Mouse (Mus musculus) cerebellum, postnatal 25 days (tissue): Measurements from ENCODE around the gene Defb42.

Experiments used
- DNase-seq, 2 experiments: peaks; one replicate each; pipeline ENCODE4 v3.0.0; 2021; ENCODE audit warnings: mixed read lengths in 2 of 2

The Defb42 gene

DNA sequence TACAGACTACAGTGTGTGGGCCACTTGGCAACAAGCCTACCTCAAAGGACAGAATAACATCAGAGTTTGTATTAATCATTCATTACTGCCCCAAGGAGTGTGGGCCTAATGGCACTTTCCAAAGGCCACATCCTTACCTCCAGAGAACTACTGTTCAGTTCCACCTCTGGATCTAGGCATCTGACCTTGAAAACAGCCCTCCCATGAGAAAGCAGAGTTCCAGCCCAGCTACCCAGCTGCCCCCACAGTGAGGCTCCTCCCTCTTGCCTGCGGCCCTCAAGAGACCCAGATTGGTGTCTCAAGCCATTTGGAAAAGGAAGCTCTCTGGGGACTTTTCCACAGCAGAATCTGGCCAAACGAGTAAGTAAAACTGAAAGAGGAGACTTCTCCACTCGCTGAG is at the start of gene Defb42:
Defb42 (plus strand) TSS at position 301 of the 400 bp plus-strand sequence.
- DNase-seq: no peak

DNA sequence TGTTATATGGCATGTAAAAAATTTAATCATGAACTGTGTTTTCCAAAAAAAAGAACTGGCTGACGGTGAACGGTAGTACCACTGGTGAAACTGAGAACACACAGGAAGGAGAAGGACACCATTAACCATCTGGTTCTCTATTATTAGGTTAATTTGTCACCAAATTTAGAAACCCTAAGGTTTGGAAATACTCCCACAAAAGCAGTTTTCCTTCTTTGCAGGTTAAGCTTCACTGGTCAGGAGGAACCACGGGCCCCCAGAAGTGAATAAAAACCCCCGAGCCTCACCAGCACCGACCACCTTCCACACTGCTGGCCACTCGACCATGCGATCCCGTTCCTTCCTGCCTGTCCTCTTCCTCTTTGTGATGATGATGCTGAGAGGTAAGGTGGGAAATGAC is 49.0 kb upstream of the Defb42 start, which contains the start of gene Defb47:
Defb47 (plus strand) TSS at position 301 of the 400 bp plus-strand sequence.
- DNase-seq: no peak

DNA sequence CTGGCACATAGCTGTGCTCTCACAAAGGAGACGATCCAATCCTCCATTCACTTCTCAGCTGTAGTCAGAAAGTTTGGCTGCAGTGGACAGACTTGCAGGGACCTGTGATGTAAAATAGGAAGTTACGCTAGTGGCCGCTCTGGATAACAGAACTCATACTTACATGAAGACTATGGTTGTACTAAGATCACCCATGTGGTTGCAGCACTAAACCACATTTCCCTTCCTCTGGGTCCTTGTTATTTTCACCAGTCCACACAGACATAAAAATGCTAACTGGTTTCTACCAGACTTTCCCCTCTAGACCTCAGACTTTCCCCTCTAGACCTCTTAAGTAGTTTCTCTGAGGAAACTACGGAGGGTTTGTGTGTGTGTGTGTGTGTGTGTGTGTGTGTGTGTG is 47.8 kb upstream of the Defb42 start:
- no peak for DNase-seq

DNA sequence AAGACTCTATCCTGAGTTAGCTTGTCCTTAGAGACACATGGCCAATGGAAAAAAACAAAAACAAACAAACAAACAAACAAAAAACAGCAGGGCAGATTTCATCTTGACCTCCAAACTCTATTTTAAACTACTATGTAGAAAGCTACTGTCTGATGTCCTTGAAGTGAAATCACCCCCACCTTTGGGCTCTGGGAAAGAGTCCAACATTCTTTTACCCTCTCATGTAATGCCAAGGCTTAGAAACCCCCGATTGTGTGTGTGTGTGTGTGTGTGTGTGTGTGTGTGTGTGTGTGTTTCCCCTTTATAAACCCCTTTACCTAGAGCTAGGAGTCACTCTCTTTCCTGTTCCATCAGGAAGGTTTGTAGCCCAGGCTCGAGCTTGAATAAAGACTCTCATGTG is 44.2 kb upstream of the Defb42 start:
- no peak for DNase-seq

DNA sequence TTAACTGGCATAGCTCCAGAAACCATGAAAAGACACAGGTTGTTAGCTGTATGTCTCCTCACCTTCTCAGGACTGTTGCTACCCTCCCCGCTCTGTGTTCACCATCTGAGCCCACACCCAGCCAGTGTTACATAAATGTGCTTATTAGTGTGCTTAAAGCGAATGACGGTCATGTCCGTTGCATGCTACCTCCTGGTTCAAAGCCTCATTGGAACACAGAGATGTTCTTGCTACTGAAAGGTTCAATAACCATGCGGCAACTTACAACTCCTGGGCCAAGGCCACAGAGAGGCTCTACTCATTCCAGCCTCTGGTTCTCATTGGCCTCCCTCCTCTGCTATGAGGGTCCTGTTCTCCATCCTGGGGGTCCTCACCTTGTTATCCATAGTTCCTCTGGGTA is 35.3 kb upstream of the Defb42 start, which contains the start of gene Defb43:
Defb43 (plus strand) TSS at position 301 of the 400 bp plus-strand sequence.
- no peak for DNase-seq

DNA sequence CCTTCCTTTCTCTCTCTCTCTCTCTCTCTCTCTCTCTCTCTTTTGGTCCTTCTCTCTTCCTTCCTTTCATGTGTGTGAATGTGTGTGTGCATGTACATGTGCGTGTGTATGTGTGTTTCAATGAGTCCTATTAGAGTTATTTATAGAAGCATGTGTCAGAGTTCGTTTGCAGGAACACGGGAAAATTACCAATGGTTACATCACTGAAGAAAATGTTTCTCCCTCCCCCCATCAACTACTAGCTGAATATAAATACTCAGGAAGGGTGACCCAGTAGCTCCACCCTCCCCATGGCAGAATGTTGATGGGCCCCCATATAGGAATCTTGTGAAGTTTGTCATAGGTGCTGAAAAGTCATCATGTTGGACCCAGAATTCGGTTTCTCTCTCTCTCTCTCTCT is 33.7 kb upstream of the Defb42 start:
- no peak for DNase-seq

DNA sequence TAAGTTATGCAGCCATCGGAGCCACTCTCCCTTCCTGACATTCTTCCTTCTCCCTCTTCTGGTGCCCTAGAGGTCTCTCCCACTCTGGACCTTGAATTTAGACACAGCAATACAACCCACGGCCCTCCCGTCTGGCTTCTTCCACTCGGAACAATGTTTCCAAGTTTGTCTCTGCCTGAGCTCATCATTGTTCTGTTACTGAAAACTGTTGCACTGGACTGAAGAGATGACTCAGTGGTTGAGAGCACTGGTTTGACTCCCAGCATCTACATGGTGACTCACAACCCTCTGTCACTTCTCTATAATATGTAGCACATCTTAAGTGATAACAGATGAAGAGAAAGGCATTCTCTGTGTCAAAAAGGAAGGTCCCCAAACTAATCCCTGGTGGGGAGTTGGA is 32.1 kb upstream of the Defb42 start:
- no peak for DNase-seq

DNA sequence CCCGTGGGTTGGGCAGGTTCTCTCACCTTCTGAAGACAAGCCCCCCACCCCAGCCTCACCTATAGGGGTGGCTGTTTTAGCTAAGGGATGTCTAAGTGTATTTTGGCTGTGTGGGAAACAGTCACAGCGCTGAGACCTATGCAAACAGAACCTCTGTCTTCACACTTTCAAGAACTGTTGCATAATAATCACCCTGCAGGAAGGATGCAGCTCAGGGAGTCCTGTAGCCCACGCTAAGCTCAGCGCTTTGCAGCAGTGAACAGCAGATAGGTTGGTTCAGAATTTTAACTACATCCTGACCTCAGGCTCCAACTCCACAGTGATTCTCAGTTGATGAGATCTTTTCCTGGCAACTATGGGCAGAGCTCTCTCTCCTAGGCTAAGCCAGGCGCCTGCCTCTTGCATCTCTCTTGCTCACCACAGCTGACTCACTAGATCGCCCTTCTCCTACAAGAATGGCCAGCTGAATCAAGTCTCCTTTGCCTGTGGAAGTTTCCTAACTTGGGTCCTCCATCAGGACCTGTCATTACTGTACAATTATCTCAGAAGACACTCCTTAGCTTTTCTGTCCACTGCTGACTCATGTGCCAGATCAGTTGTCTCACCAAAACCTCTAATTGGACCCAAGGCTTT is 26.2 kb upstream of the Defb42 start:
- no peak for DNase-seq

DNA sequence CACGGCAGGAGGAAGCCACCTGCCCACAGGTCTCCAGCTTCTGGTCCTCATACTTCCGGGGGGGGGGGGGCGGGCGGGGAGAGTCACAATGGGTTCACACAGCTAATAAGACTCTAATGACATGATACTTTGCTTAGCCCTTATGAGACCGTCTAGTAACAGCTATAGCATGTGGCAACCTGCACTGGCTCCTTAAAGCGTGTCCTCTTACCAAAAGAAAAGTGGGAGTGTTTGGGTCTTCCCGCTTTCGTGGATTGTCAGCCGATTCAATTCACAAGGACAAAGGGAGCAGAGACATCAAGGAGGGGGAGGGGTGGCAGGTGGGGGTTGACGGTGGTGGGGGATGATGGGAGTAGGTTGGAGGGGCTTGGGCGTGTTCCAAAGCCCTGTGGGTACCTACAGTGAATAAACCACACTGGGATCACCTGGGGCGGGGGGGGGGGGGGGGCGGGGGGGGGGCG is 3.1 kb downstream of the Defb42 start, which contains the start of gene Defb30:
Defb30 (minus strand) TSS at position 51 of the 461 bp plus-strand sequence.
- no peak for DNase-seq

DNA sequence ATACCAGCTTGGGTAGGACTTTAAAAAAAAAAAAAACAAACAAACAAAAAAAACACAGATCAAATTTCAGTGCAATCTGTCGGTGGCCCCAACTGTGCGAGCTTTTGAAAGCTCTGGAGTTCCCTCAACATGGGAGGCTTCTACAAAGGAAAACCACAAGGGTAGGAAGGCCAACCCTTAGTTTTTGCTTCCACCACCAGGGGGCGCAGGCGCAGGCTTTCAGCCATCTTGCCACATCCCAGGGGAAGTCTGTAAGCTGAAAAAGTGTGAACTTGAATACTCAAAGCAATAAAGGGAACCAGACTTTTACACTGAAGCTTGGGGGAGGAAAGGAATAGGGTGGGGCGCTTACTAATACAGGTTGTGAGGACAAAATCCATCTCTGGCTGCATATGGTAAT is 4.0 kb downstream of the Defb42 start:
- peak; percentile 59 to 75 for DNase-seq

DNA sequence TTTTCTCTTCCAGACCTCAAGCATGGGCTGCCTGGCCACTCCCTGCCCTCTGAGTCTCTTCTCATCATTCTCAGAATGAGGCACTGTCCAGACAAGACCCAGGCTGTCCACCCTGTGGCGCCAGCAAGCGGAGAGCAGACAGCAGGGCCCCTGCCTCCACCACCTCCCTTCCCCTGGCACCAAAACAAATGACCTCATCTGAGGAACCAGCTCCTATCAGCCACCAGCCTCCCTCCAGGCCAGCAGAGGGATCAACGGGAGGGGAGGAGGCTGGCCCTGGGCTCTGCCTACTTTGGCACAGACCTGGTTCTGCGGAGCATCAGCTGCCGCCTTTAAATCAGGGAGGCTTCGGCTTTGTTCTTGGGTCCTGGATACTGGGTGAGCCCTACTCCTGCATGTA is 7.9 kb downstream of the Defb42 start:
- peak; percentile 84 to 90 for DNase-seq

DNA sequence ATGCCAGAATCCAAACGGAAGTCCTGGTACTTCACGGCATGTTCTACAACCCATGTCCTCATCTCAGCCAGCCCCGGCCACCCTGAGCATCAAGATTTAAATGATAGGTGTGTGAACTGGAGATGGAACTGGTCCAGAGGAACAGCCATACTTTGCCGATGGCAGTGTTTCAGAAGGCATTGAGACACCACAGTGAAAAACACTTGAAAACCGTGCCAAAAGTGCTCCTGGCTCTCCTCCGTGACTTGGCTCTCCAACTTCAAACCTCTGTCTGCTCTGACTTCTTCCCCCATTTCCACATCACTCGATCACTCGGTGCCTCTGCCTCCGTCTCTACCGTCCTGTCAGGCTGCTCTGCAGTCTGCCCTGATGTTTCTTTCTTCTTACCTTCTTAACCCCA is 13.6 kb downstream of the Defb42 start:
- no peak for DNase-seq

DNA sequence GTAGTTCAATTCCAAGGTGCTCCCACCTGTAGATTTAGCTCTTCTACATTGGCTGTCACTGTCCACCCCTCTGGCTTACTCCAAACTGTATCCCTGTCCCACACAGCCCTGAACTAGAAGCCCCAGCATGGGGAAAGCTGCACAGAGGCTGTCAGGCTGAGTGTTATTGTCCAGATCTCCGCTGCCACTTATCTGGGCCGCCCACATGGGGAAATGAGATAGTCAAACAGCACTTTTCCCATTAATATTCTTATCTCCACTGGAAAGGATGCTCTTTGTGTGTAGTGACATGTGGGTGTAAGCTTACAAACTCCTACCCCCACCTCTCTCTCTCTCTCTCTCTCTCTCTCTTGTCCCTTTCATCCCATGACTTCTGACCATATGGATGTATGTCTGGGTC is 15.4 kb downstream of the Defb42 start:
- DNase-seq: no peak

DNA sequence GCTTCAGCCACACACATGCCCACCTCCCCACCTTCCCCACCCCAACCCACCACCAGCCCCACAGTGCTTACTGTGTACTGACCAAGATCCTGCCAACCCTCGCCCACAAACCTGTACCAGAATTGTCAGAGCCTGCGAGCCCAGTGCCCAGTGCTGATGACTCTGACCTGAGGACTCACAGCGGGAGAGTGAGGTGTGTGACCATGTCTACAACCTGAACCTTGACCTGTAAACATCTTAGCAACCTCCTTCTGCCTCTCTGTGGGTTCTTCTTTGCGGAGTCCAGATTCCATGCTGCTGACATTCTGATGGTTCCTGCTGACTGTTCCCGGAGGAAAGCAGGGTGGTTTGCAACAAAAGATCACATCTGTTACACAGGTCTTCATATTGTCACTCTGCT is 18.6 kb downstream of the Defb42 start:
- no peak for DNase-seq

DNA sequence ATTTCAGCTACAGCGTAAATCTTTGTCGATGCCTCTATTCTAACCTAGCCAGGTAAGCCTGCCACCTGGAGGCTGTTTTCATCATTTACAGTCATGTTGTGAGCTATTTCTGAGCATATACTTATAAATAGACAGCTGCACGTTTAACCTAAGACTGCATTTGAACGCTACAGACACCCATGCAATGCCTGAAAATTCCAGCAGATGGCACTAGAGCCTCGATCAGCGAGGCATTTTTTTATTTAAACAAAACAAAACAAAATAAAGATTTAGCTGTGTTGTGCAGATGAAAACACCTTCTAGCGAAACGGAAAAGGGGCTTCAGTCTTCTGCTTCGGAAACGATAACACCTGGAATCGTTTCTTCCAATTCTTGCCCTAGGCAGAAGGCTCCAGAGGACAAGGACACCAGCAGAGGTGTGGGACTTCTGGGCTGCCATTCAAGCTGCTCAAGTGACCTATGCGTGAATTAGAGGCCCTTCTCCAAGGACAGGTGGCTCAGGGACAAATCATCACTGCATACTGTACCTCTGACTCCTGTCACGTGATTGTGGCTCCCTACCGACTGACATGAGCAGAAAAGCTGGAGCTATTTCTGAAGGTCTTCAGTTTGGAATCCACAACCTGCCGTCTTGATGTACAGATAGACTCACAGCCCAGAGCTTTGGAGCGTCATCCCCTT is 20.0 kb downstream of the Defb42 start:
- peak; percentile 75 to 87 for DNase-seq

DNA sequence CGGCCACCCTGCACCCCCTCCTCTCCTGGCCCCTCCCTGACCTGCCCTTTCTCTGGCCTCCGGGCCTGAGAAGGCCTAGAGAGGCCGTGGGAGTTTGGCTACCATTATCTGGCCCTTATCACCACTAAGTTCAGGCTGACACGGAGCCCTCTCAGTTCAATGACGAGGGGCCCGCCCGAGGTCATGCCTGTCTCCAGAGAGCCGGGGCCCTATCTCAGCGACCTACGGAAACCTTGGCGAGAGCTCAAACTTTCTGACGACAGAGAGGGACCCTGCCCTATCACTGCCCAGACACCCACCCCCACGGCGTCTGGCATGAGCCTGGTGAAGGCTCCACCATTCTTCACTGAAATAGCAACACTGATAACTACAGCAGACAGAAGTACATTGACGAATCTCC is 20.9 kb downstream of the Defb42 start:
- DNase-seq: no peak
